Mouse (Mus musculus) layer of hippocampus, postnatal 25 days (tissue): ENCODE measurements around the gene Cpm. TPM values are rescaled to one million over a fixed set of nuclear protein-coding genes. Genes with fewer than 3 reads are reported as not detected.
A peak's percentile ranks its signal among the peaks of the same experiment; 100 is the strongest.

ENCODE experiments used
- DNase-seq, 2 experiments: peaks; one replicate each; pipeline ENCODE4 v3.0.0; 2022; ENCODE audit warnings: mixed read lengths in 2 of 2, low spot score in 1 of 2; ENCODE audit errors: extremely low spot score in 1 of 2
- total RNA-seq, 2 experiments: library from RNA; stranded (reverse); gene quantifications; 2 replicates each; pipeline ENCODE4 v1.2.3; 2021

Gene Cpm
- total RNA-seq, 2 experiments from 2014 or later, result 8.5 to 11.4 TPM

DNA sequence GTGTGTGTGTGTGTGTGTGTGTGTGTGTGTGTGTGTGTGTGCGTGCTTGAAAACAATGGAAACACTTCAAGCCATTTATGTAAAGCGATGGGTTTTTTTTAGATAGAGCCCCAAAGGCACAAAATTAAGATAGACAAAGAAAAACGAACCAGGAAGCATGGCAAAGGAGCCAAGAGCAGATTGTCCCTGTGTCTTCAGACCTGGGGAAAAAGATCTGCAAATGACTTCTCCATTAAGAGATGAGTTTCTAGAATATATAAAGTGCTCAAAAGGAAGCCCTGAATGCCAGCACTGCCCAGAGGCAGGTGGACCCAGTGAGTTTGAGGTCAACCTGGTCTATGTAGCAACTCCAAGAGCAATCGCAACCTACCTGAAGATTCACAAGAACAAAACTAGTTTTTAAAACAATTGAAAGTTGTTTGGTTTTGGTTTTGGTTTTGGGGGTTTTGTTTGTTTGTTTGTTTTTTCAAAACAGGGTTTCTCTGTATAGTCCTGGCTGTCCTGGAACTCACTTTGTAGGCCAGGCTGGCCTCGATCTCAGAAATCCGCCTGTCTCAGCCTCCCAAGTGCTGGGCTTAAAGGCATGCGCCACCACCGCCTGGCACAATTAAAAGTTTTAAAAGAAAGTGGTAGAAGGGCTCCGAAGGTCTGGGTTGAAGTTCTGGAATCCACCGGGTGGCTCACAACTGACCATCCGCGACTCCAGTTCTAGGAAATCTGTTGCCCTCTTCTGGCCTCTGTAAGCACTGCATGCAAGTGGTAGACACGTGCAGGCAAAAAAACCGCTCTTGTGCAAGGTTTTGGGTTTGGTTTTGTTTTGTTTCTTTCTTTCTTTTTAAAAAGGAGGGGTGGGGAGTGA lies 52.9 kb downstream of the Cpm start:
- DNase-seq, result peak in 1 of 2 experiments; percentile 43

DNA sequence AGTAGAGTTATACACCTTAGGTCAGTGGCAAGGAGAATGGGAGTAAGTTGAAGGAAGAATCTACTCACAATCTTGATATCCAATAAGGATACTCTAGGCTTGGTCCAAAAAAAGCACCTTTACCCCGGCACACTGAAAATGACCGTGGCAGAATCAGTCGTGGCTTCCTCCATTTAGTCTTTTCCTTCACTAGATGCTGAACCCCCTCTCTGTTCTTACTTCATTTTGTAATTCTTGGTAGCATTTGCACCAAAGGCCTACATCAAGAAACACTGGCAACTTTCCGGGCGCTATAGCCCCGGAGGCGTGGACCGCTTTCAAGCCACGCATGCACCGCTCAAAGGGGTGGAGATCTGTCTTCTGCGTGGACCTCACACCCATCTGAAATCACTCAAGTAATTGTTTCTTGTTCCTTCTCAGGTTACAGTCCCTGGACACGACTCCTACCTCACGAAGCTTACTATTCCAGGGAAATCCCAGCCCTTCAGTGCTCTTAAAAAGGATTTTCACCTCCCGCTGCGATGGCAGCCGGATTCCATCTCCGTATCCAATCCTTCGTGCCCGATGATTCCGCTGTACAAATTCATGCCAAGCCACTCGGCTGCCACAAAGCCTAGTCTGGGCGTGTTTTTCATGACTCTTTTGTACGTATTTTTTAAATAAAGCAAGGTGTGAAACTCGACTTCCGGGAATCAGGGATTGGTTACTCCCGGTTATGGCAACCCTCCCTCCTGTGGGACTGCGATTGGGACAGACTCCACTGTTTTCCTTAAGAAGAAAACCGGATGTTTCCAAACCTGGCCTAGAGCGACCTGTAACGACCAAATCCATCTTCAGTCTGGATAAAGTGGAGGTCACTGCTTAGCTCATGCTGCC lies 53.8 kb downstream of the Cpm start:
- DNase-seq, result no peak

DNA sequence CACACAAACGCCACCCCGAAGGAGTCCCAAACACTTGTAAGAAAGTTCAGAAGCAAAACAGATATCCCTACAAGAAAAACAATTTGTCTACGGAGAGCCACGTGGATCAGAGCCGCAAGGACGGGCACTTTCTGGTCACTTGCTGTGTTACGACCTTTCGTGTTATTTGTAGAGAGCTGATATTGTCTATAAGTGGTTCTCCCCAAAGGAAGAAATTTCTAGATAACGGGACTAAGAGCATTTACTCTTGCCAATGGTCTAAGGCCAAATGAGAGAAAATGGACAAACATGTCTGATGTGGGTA lies 54.4 kb downstream of the Cpm start:
- no peak for DNase-seq

DNA sequence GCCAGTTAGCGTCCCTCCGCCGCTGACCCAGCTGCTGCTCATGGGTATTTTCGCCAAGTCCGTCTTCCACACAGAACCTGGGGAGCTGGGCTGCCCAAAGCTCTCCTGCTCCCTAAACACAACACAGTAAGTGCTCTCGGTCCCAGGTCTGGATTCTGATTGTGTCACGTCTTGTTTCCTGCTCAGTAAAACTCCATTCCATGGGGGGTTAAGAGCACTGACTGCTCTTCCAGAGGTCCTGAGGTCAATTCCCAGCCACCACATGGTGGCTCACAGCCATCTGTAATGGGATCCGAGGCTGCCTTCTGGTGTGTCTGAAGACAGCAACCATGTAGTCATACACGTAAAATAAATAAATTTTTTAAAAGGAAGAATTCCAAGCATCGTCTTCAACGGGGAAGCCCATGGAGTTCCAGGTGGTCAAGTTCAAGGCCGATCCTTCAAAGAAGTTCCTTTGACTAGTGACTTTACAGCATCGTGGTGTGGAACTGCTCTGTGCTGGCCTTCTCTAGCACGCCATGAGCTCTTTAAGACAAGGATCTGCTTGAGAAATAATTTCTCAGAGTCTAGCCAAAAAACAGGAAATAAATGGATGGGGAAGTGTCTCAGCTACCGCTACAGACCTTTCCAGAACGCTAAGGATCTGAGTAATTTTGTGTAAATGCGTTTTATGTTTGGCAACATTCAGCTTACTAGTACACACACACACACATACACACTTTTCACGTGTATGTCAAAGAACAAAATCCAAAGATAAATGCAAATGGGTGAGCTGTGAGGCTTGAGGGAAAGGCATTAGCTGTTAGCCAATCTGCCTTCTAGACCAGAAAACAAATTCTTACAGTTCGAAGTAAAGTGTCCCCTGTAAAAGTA lies 55.2 kb downstream of the Cpm start:
- DNase-seq, result no peak

DNA sequence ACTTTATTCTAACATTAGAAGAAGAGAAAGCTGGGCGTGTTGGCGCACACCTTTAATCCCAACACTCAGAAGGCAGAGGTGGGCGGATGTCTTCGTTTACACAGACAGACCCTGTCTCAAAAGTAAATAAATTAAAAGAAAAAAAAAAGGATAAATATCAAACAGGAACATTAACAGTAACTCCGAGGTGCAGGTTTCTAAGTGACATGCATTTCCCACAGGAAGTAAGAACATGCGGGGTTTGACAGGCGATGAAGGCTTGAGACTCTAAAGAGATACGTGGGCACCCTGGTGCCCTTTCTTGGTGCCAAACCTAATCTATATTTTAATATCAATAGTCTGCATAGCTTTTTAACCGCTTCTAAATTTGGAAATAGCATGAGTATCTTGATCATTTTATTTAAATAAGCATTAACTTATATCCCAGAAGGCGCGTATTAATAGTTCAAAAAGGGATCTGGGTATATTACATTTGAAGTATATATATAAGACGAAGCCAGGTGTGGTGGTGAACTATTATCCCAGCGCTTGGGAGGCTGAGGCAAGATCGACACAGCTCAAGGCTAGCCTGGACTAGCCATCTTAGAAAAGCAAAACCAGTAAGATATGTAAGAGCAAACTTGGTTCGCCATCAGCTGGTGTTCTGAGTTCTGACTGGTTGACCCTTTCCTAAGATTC lies 56.0 kb downstream of the Cpm start:
- DNase-seq, result no peak

DNA sequence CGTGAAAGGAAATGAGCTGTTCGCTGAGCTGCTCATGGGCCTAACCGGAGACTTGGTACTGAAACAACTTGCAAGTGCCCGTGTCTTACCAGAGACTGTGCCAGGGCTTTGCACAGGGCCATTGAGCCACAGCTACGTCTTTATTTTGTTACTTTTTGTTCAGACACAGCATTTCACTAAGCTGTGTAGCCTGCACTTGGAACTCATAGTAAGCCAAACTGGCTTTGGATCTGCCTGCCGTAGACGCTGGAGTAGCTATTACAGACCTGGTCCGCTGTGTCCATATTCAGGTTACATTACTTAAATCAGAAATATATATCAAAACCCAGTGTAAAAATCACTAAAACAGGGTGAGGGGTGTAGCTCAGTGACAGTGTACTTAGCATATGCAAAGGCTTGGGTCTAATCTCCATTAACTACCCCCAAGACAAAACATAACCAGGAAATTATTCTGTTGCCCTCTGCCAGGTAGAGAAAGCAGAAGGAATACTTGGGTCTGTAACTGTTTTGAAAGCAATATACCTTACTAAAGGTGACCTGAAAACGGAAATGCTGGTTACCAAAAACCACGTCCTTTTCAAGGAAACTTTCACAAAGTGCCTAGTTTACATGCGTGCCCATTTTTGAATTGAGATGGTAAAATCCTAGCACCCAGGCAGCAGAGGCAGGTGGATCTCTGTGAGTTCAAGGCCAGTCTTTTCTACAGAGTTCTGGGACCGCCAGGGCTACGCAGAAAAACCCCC lies 56.7 kb downstream of the Cpm start:
- no peak for DNase-seq

DNA sequence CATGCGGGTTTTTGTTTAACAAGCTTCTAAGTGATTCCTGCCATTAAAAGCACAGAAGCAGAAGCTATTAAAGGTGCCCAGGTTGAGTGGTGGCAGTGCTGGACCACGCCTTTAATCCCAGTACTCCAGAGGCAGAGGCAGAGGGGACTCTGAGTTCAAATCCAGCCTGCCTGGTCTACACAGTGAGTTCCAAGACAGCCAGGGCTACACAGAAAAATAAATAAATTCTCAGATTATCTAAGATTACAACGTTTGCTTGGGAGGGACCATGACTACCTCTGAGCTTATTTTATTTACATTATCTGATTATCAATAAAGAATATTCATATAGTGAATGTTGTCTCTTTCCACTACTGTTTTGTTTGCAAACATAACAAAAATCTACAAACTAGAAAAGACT lies 57.7 kb downstream of the Cpm start:
- no peak for DNase-seq

DNA sequence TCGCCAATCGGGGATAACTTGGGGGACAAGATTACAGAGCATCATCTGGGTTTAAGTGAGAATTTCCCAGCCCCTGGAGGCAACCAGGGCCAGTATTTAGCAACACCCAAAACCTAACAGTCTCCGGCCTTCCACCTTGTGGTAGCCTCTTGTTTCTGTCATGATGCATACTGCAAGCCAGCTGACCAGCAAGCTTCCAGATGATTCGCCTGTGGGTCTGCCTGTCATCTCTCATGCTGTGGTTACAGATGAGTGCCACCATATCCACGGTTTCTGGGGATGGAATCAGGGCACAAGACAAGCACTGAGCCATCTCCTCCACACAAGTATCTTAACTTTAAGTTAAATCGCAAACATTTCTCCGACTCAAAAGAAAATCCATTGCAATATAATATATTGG lies 58.3 kb downstream of the Cpm start:
- DNase-seq, result no peak

DNA sequence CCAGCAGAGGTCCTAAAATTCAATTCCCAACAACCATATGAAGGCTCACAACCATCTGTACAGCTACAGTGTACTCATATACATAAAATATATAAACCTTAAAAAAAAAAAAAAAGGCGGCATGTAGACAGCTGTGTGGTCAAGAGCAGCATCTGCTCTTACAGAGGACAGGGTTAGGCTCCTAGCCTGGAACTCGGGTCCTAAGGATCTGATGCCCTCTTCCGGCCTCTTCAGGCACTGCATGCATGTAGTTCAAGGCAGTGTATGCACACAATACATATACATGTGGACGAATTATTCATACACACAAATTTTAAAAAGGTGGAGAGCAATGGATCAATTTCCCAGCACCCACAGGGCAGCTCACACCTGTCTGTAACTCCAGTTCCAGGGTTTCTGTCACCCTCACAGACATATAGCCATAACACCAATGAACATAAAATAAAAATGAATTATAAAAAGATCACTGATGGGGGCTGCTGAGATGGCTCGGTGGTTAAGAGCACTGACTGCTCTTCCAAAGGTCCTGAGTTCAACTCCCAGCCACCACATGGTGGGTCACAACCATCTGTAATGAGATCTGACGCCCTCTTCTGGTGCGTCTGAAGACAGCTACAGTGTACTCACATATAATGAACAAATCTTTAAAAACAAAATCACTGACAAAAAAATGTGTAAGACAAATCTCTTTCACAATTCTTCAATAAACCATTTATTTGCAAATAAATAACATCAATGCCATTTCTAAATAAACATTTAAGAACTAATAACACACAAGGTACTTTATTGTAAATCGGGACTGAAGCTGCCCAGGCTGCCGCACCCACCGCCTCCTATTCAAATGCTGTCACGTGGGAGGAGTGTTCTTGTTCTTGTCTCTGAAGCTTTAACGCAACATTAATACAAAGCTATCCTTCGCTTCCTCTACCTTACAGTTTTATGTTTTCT lies 59.2 kb downstream of the Cpm start:
- DNase-seq, result no peak

DNA sequence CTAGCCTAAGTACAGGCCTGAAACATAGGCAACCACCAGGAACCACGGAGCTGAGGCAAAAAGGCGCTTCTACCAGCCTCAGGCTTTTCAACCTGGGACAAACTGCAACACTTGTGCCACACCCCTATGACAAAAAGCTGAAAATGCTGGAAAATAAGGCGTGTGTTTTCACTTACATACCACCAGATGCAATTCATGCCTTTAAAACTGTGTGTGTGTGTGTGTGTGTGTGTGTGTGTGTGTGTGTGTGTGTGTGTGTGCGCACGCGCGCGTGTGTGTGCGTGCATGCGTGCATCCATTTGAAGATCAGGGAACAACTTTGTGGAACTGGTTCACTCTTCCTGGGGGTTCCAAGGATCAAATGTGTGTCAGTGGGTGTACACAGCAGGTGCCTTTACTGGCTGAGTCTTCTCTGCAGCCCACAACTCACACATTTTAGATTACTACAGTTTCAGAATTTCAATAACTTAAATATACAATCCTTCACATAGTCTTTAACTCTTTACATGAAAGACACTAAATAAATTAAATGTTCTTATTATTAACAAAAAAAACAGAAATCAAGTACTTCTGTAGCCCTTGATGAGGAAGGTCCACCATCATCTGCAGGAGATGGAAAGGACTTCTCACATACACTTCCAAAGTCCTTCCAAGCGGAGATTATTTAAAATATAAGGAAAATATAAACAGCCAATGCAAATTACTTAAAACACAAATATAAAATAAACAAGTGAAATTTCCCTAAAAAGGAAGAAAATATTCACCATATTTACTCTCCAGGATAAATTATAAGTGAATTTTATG lies 60.2 kb downstream of the Cpm start:
- no peak for DNase-seq

DNA sequence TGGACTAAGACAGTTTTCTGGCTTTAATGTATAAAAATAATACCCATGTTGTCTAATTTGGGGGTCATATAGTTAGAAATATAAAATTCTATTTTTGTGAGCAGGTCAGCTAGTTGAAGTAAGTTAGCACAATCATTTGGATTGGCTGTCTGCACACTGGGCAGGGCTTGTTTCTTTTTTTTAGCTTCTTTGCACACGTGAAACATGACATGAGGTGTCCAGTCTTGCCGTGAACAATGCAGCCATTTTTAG lies 60.7 kb downstream of the Cpm start:
- DNase-seq, result no peak

DNA sequence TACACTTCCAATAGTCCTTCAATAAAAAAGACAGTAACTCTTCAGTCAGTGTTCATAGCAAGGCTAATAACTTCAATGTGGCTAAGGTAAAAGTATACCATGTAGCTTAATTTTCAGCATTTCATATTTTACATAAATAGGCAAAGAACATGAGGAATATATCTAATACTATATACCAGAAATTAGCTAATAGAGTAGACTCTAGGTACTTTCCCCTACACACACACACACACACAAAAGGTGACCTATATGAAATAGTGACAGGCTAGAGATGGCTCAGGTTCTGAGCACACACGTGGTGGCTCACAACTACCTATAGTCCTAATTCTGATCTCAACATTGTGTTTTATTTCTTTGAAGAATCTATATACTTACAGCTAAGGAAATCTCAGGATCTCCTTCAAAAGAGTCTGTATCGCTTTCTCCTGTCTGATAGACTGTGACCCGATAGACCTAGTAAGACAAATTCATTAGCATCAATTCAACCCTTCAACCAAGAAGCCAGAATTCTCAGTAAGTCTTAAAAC lies 61.5 kb downstream of the Cpm start:
- no peak for DNase-seq

DNA sequence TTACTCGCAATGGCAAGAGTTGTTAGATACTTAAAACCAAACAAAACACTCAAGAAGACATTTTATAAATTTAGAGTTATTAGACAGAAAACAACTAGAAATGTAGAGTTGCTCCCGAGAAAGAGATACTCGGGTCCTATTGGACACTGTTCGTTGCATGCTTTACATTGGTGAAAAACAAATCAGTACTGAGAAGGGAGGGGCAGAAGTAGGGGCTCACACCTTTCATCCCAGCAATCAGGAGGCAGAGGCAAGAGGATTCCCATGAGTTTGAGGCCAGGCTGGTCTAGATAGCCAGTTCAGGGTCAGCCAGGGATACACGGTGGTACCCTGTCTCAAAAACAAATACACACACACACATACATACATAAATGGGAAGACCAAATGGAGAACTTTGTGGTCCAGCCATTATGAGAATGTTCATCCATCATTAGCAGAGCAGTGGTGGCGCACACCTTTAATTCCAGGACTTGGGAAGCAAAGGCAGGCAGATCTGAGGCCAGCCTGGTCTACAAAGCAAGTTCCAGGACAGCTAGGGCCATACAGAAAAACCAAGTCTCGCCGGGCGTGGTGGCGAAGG lies 62.2 kb downstream of the Cpm start:
- no peak for DNase-seq

DNA sequence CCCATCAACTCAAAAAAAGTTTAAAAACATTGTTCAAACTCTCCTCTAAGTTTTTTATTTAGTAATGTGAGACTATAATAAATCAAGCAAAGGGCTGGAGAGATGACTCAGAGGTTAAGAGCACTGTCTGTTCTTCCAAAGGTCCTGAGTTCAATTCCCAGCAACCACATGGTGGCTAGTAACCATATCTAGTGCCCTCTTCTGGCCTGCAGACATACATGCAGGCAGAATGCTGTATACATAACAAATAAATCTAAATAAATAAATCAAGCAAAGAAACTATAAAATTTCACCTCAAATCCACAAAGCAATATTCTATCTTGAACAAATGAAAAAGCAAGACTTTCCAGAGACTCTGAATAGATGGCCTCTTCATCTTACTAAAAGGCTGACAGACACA lies 62.9 kb downstream of the Cpm start:
- no peak for DNase-seq

DNA sequence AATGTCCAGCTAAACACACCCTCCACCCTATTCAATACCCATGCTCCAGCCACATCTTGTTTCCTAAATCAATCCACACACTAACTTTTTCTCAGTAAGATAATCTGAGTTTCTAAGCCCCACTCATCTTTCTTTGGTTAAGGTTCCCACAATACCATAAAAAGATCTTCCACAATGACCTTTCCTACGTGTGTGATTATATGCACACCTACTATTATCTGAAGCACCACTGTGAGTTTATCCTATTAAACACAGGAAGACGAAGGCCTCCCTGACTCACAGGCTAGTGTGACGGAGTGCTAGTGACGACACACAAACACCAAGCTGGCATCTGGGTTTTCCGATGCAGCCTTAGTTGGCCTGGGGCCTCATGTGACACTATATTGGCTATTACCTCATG lies 63.7 kb downstream of the Cpm start:
- no peak for DNase-seq

DNA sequence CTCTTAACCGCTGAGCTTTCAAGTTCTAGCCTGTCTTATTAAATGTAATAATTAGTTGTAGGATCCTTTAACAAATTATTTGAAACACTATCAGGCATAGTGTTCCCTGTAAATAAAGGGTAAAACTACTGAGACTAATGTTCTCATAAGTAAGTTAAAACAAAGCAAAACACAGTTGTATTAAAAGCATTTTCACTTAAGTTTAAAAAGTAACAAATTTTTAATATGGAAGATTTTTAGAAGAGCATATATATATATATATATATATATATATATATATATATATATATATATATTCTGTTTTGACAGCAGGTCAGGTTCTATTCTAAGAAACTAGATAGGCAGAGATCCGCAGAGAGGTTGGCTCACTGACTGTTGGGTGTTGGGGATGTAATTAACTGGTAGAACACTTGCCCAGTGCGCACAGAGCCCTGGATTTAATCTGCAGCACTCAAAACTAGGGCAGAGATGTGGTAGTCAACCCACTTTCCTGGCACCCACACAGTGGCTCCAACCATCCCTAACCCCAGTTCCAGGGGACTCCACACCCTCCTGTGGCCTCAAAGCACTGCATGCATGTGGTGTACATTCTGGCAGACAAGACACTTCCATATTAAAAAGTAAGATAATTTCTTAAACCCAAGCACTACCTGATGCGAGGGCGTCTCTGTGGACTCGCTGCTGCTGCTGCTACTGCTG lies 65.1 kb downstream of the Cpm start:
- DNase-seq, result no peak

DNA sequence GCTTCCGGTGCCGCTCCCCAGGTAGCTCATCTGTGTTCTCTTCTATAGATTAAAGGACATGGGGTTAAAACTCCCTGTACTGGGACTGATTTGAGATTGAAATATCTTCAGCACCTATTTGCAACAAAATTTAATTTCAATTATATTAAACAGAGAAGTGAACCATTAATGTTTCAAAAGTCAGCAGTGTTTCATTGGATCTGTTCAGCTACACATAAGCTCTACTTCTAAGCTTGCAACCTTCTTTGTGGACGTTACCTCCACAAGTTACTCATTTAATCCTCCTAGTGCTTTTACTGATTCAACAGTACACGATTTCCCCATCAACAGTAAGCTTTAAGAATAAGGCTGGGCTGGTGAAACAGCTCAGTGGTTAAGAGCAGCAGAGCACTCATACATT lies 65.7 kb downstream of the Cpm start:
- DNase-seq, result no peak
